Mouse (Mus musculus) urinary bladder, adult 18-20 months (tissue): Measurements from ENCODE around the gene Prg2.
A peak's percentile ranks its signal among the peaks of the same experiment; 100 is the strongest.

Experiments used
- DNase-seq, 2 experiments: peaks; one replicate each; pipeline ENCODE4 v3.0.0; 2022; ENCODE audit warnings: low spot score in 2 of 2, mixed read lengths in 2 of 2

The Prg2 gene

DNA sequence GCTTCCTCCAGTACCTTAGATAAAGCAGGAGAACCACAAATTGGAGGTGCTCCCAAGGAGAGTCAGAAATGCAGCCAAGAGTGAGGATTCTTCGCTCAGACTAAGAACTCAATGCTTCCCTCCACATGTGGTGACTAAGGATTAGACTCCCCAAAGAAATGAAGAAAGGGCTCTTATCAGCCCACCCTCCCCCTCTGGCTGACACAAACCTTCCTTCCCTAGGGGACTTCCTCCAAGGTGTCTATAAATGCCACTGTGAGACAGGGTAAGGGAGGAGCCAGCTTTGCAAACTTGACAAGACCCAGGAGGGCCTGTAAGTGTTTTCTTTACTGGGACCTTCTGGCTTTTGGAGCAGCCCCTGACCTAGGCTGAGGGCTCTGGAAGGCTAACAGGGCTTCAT lies at the start of gene Prg2:
Gene Prg2, plus strand, starts transcription at position 274 of the 400 bp plus-strand sequence.
- DNase-seq = no peak

DNA sequence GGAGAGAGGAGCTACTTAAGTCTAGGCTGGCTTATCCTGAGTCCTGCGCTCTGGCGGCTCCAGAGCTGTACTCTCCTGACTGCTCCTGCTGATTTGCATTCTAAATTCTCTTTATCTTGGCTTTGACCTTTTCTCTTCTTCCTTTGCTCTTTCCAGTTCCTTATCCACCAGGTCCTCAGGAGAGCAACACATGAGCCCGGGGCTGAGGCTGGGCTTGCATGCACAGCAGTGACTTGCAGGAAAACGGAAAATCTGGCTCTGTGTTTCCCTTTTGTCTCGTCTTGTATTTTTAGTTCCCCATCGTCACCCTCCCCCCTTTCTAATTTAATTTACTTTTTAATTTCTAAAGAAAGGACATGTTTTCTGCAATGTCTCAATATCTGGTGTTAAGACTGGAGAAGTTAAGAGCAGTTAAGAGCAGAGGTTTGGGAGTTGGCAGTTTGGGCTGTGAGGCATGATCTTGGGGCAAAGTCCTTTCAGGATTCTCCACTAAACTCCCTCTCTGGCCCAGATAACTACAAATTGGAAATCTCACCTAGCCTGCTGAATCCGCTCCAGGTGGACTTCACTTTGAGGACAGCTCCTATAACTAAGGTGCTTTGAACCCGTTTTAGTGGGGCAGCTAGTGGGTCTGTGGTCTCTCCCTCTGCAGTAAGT lies 46.1 kb upstream of the Prg2 start:
- DNase-seq = no peak

DNA sequence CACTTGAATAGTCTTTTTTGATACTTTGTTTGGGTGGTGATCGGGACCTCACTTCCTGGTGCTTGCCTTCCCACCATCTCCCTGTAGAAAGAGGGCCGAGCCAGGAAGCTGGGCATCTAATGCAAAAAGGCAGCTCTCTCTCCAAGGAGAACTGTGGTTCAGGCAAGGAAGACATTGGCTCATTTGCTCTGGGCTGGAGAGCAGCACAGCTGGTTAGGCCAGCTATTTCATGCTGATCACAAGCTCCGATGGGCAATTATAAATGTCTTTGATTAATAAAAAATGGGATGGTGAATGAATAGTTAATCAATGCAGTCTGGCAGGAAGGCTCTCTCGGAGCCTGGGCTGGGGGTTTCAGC lies 45.6 kb upstream of the Prg2 start:
- DNase-seq = no peak

DNA sequence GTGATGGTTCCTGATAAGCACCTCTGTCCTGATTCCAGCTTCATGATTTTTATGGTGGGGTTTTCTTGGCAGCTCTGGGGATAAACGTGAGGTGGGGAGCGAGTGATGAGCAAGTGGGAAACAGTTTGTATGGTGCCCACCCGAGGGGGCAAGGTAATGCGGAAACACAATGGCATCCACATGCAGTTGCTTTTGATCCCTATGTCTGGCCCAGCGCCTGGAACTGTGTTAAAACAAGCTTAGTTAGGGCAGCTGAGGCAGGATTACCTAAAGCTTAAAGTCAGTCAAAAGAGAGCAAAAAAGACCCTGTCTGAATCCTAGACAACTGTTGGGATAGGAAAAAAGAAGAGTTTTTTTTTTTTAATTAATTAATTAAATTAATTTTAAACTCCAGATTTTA lies 45.2 kb upstream of the Prg2 start:
- DNase-seq = no peak

DNA sequence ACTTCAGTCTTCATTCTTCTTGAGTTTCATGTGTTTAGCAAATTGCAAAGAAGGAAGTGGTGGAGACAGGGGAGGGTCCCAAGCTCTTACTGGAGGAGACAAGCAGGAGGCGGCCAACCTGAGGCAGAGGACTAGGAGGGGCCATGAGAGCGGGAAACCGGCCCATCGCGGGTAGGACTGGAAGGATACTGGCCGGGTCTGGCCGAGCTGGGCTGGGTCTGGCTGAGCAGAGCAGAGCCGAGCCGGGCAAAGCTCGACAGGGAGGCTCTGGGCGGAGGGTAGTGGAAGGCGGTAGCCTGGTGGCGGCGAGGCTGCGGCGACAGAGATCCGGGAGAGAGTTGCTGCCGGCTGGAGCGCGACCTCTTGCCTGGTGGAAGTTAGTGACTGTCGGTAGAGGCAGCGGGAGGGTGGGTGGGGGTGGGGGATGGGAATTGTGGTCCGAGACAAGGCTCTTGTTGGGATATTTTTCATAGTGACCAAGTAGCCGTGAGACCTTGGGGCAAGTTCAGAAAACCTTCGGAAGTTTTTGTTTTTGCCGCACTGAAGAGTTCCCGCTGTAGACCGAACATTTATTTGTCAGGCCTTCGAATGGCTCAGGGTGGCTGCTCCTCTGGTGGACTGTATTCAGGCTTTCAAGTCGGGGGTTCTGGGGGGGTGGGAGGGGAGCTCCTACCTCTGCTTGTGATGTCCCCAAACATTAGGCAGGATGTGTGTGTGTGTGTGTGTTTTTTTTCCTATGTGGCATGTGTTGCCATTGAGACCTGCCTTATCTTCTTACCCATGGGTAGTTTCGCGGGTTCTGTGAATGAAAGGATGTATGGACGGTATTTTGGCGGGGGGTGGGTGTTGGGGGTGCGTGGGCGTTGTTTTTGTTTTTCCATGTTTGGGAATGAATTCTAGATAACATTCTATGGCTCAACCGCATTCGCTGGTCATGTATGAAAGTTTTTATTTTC lies 43.5 kb upstream of the Prg2 start, which contains the start of gene Slc43a3:
Gene Slc43a3, plus strand, starts transcription at position 106 of the 956 bp plus-strand sequence.
- DNase-seq = peak; percentile 46 to 82

DNA sequence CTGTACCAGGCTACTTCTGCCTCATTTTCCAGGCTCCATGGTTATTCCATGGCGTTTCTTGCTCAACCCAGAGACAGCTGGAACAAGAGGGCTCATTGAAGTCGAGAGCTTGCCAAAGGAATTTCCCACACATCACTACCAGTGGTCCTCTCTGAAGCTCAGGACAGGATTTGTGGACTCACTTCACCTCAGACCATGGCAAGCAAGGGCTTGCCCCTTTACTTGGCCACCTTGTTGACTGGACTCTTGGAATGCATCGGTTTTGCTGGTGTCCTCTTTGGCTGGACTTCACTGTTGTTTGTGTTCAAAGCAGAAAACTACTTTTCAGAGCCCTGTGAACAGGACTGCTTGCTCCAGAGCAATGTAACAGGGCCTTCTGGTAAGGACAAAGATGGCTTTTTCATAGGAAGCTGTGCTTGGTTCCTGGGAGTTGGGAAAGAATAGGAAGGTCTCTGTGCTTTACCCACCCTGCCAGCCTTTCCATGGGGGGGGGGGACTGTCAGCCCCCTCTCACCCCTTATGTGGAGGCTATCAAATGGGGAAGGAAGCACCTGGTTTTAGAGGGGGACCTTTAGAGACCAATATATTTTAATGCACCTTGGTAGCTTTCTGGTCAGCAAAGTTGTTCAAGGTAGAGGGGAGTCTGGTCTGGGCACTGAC lies 42.6 kb upstream of the Prg2 start:
- no peak for DNase-seq

DNA sequence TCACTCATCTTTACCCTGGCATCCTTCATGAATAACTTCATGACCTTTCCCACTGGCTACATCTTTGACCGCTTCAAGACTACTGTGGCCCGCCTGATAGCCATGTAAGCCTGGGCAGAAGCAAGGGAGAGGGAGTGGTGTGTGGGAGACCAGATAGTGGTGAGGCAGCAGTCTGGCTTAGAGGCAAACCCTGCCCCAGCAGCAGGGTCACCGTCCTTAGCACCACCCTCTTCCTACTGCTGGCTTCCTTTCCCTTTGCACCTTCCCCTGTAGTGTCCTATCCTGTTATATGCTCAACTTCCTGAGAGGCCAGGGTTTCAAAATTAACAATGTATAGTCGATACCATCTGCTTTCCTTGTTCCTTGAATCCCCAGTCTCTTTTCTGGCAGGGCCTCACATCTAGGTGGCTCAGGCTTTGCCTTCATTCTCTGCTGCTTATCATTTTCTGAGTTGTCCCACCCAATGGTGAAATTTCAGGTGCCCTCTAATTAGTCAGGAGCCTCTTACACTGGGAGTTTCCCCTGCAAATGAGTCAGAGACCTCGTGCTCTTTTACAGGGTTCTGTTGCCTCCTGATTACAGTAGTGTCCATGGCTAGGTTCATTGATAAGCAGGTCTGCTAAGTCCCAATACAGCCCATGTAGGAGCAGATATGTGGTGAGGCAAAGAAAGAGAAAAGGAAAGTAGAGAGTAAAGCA lies 41.9 kb upstream of the Prg2 start:
- no peak for DNase-seq

DNA sequence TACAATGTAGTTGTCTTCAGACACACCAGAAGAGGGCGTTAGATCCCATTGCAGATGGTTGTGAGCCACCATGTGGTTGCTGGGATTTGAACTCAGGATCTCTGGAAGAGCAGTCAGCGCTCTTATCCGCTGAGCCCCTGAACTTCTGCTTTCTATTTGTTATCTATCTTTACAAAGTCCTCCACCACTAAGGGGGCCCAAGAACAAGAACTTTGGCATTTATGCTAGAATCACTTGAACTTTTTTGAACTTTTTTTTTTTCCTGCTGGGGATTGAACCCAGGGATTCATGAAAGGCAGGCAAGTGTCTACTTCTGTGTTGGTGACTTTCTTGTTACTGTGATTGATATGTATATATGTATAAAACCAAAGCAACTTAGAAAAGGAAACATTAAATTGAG lies 41.0 kb upstream of the Prg2 start:
- DNase-seq = no peak

DNA sequence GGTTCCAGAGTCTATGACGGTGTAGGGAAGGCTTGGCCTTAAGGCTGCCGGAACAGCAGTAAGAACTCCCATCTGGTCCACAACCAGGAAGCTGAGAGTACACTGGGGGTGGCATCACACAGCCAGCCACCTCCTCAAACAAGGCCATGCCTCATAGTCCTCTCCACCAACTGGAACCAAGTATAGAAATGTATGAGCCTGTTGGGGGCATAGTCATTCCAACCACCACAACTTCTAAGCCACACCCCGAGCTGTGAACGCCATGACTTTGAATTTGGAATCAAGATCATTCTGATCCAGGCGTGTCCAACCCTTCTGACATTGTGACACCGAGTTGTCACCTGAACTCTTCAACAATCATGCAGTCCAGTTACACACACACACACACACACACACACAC lies 40.5 kb upstream of the Prg2 start:
- DNase-seq = no peak

DNA sequence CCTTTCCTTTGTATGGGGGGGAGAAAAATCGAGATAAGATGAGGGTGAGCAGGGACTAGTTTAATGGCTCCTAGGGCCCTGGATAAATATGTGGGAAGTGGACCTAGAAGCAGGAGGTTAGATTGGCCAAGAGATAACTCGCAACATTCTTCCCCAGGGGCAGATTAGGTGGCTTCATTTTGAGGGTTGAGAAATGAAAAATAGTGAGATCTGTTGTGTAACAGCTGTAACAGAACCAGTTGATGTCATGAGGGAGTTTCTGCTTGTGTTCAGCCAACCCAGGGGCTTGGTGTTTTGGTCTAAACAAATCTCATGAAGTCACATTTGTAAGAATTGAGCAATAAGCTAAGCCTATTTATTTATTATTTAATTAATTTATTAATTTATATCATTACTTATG lies 38.9 kb upstream of the Prg2 start:
- DNase-seq = no peak

DNA sequence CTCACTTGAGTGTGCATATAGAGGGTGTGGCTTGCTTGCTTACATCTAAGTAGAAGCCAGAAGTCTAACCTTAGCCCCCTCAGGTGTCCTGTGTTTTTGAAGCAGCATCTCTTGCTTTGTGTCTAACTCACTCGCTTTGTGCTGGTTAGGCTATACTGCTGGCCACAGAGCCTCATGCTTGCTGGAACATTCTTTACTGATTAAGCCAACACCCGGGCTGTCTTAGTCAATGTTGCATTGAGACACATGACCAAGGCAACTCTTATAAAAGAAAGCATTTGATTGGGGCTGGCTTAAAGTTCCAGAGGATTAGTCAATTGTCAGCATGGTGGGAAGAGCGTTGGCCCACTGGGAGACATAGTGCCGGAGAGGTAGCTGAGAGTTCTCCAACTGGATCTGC lies 38.5 kb upstream of the Prg2 start:
- no peak for DNase-seq

DNA sequence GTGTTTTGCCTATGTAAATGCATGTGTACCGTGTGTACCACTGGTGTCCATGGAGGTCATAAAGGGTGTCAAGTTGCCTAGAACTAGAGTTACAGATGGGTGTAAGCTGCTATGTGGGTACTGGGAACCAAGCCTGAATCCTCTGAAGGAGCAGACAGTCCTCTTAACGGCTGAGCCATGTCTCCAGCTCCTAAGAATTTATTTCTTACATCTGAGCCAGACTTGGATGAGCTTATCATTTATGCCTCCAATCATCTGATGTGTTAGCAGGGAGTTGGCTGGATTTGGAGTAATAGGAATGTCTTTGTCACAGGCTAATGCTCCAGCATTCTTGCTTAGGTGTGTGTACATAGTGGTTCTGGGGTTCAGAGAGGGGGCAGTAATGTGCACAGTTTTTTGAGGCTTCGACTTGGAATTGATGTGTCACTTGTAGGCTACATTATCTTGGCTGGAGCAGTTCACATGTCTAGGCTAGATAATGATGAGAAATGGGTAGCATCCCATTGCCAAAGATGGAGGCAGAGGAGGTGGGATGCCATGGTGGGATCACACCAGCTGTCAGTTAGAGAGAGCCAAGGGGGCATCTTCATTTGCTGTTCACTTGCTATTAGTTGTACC lies 33.0 kb upstream of the Prg2 start:
- DNase-seq = no peak

DNA sequence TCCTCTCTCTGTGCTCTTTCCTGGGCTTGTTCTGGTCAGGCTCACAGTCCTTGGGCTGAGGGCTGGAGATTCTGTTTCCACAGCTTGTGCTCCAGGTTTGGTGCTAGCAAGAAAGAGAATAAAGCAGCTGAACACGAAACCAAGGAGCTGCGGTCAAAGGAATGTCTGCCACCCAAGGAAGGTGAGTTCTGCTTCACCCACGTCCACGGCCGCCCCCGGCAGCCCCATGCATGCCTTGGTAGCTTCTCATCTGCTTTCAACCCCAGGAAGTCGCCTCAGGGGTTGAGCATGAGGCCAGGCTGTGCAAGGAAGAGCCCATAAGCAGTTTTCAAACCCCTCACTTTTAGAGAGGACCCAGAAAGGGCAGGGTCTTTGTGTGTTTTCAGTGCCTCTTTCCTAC lies 32.0 kb upstream of the Prg2 start:
- DNase-seq = no peak

DNA sequence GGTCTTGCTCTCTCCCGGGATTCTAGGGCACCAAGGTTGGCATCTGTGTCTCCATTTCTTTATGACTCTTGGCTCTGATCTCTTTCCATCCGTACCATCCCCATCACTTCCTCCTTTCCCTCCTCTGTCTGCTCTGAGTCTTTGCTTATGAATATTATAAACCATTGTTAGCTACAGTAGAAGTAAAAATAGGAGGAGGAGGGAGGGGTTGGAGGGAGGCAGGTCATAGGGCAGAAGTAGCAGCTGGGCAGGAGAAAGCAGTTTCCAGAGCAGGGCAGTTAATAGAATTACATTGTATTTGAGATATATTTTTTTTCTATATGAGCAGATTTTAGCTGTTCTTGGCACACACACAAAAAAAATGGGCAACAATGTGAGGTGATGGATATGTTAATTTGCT lies 31.5 kb upstream of the Prg2 start:
- no peak for DNase-seq

DNA sequence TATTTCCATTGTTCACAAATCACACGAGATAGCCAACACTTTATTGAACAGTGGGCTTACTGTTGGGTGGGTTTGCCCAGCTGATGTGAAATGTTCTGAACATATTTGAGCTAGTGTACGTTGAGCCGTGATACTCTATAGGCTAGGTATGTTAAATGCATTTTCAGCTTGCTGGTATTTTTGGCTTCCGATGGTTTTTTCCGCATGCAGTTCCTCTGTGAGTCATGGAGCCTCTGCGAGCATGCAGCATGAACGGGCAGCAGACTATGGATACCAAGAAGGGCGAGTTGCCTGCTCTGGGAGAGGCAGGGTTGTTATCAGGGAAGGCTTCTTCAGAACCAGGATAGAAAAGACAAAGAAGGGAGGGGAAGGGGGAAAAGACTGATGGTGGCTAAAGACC lies 29.2 kb upstream of the Prg2 start:
- no peak for DNase-seq

DNA sequence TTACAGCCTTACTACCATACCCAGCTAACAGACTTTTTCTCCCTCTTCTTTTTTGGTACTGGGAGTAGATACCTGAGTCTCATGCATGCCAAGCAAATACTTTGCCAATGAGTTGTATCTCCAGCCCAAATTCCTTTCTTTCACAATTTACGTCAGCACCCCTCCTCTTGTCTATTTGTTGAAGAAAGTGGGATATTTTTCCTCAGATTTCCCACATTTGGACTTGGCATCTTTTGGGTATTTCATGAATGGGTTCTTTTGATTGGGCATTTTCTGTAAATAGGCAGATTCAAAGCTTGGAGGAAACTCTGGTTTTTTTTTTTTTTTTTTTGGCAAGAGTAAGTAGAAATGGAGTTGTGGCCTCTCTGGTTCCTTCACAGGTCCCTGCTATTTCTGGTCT lies 28.0 kb upstream of the Prg2 start:
- DNase-seq = no peak

DNA sequence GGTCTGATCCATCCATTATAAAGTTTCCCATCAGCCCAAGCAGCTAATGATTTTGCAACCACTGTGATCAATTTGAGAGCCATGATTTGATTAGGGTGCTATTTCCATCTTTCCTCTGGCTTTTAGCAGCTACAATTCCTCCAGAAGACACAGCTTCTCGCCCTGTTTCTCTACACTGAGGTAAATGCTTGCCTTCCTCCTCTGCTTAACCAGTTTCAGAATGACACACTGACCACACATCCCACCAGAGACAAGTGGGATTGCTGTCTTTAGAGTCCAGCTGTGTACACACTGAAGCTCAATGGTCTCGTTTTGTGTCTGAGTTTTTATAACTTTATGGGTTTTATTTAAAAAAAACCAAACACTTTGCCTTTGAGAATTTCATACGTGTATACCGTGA lies 27.6 kb upstream of the Prg2 start:
- DNase-seq = no peak

DNA sequence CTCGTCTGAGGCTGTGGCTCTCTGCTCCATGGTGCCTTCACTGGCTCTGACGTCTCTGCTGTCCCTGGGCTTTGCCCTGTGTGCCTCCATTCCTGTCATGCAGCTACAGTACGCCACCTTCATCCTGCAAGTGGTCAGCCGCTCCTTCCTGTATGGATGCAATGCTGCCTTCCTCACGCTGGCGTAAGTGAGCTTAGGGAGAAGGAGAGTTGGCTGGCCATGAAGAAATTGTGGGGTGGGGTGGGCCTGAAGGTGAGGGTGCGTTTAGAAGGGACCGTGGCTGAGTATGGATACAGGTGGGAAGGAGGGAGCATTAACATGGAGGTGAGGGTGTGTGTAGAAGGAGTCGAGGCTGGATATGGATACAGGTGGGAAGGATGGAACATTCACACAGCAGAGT lies 24.8 kb upstream of the Prg2 start:
- no peak for DNase-seq

DNA sequence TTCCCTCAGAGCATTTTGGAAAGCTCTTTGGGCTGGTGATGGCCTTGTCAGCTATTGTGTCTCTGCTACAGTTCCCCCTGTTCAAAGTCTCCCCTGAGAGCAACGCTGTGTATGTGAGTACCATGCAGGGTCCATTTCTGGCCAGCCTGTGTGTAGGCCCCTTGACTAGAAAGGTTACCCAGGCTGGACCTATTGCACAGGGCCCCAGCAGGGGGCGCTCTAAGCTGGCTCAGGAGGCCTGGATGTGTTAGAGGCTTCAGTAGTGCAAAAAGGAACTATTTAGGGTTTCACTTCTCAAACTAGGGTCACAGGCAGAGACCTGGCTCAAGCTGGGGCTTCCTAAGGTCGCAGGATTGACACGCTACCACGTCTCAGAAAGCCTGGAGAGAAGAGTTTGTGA lies 24.0 kb upstream of the Prg2 start:
- DNase-seq = peak in 1 of 2 experiments; percentile 25

DNA sequence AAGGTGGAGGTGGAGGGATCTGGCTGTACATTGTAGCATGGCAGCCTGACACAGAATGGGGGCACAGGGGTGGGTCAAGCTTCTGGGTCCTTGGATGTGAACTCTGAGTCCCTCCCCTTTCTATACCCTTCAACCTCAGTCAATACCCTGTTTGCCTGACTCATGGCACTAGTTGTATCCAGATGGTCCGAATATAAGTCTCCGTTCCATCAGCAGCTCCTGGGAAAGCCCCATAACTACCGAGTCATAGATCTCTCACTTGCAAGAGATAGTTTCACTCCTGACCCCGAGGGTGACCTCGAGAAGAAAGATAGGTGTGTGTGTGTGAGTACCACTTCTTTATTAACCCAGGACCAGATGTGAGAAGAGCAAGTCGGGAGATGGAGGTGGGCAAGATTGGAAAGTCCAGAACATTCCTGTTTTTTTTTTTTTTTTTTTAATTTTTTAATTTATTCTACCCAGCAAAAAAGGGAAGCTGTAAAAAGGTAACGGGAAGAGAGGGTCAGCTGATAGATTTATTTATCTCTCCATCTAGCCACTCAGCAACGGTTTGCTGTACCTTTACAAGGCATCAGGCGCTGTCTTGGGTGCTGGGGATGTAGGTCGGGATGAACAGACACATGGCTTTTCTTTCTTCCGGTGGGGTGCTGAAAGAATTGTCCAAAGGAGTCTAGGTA lies 21.5 kb upstream of the Prg2 start:
- DNase-seq = no peak

DNA sequence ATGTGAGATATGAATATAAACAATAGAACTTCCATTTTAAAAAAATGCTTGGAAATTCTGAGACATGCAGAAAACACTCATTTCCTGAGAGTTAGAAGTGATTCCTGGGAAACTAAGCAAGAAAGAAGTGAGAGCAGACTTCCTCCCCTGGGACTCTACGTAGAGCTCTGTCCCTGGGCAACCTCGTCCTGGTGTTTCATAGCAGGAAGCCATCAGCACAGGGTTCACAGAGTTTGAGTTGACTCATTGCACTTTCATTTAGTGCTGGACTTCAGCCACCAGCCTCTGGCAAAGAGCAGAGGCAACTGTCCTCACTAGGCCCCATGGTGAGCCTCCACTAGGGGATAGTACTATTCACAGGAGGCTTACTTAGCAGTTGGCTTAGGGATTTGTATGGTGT lies 19.0 kb upstream of the Prg2 start:
- peak in 1 of 2 experiments; percentile 29 for DNase-seq
